Mouse (Mus musculus): ENCODE results near the gene P2rx4. TPM values are rescaled to one million over a fixed set of nuclear protein-coding genes. Genes with fewer than 3 reads are reported as not detected.

P2rx4 gene
- polyA plus RNA-seq, 1 experiment from 2014 or later, result 12.4 TPM

- Histone ChIP-seq H3K4me3 (ENCODE audit: low read depth, low read length) (no peak overlapping the region), H3K27me3 (ENCODE audit: control insufficient read depth, insufficient read depth, low read length) (no peaks in the 10 kb centered on the region), H3K9me3 (ENCODE audit: control insufficient read depth, low read length) (no peaks in the 10 kb centered on the region), H3K9ac (ENCODE audit: low read depth, low read length) (no peak overlapping the region), H3K4me1 (replicated peaks; ENCODE audit: control insufficient read depth, insufficient read depth, low read length) (no peaks in the 10 kb centered on the region), H3K27ac (ENCODE audit: low read depth, low read length) (no peak overlapping the region), H3K36me3 (ENCODE audit: control insufficient read depth, insufficient read depth, low read length) (no peaks in the 10 kb centered on the region), H3K4me2 (replicated peaks; ENCODE audit: low read depth, low read length) (no peak overlapping the region)
- no peak for DNase-seq (ENCODE audit: low spot score)
- WGBS, result 91% methylated on average over 10 of the region's 10 CpGs
- no peak for ATAC-seq (ENCODE audit: low FRiP score)
These were observed 23.4 kb downstream of the P2rx4 start for GRCm38 (mm10) chr5:122730776-122731175.

GRCm38 (mm10) chr5:122731321-122731720 is 24.0 kb downstream of the P2rx4 start:
- Histone ChIP-seq H3K4me1 (replicated peaks; ENCODE audit: control insufficient read depth, insufficient read depth, low read length) (no peaks in the 10 kb centered on the region), H3K4me3 (ENCODE audit: low read depth, low read length) (no peak overlapping the region), H3K4me2 (replicated peaks; ENCODE audit: low read depth, low read length) (no peak overlapping the region), H3K27me3 (ENCODE audit: control insufficient read depth, insufficient read depth, low read length) (no peaks in the 10 kb centered on the region), H3K9ac (ENCODE audit: low read depth, low read length) (no peak overlapping the region), H3K9me3 (ENCODE audit: control insufficient read depth, low read length) (no peaks in the 10 kb centered on the region), H3K27ac (ENCODE audit: low read depth, low read length) (no peak overlapping the region), H3K36me3 (ENCODE audit: control insufficient read depth, insufficient read depth, low read length) (no peaks in the 10 kb centered on the region)
- ATAC-seq (ENCODE audit: low FRiP score), result no peak
- peak; percentile 68 for DNase-seq (ENCODE audit: low spot score)
- 71% methylated on average over 8 of the region's 8 CpGs for WGBS

- H3K9ac ChIP-seq (ENCODE audit: low read depth, low read length), result no peak overlapping the region
- H3K36me3 ChIP-seq (ENCODE audit: control insufficient read depth, insufficient read depth, low read length), result no peaks in the 10 kb centered on the region
- no peaks in the 10 kb centered on the region for H3K4me1 ChIP-seq (replicated peaks; ENCODE audit: control insufficient read depth, insufficient read depth, low read length)
- no peak overlapping the region for H3K27ac ChIP-seq (ENCODE audit: low read depth, low read length)
- ATAC-seq (ENCODE audit: low FRiP score) (no peak), DNase-seq (ENCODE audit: low spot score) (peak; percentile 20)
- 66% methylated on average over 15 of the region's 15 CpGs for WGBS
- no peak overlapping the region for H3K4me2 ChIP-seq (replicated peaks; ENCODE audit: low read depth, low read length)
- H3K9me3 ChIP-seq (ENCODE audit: control insufficient read depth, low read length), result no peaks in the 10 kb centered on the region
- no peaks in the 10 kb centered on the region for H3K27me3 ChIP-seq (ENCODE audit: control insufficient read depth, insufficient read depth, low read length)
- no peak overlapping the region for H3K4me3 ChIP-seq (ENCODE audit: low read depth, low read length)
These were observed 24.8 kb downstream of the P2rx4 start for GRCm38 (mm10) chr5:122731991-122732673.

- H3K27ac ChIP-seq (ENCODE audit: low read depth, low read length), result no peak overlapping the region
- DNase-seq (ENCODE audit: low spot score), result no peak
- H3K4me3 ChIP-seq (ENCODE audit: low read depth, low read length), result no peak overlapping the region
- no peaks in the 10 kb centered on the region for H3K4me1 ChIP-seq (replicated peaks; ENCODE audit: control insufficient read depth, insufficient read depth, low read length)
- 67% methylated on average over 16 of the region's 17 CpGs for WGBS
- no peaks in the 10 kb centered on the region for H3K27me3 ChIP-seq (ENCODE audit: control insufficient read depth, insufficient read depth, low read length)
- no peak overlapping the region for H3K9ac ChIP-seq (ENCODE audit: low read depth, low read length)
- no peaks in the 10 kb centered on the region for H3K36me3 ChIP-seq (ENCODE audit: control insufficient read depth, insufficient read depth, low read length)
- H3K4me2 ChIP-seq (replicated peaks; ENCODE audit: low read depth, low read length), result no peak overlapping the region
- ATAC-seq (ENCODE audit: low FRiP score), result no peak
- H3K9me3 ChIP-seq (ENCODE audit: control insufficient read depth, low read length), result no peaks in the 10 kb centered on the region
These were observed 26.5 kb downstream of the P2rx4 start for GRCm38 (mm10) chr5:122733881-122734280.

GRCm38 (mm10) chr5:122735853-122736252 is 28.5 kb downstream of the P2rx4 start:
- no peak overlapping the region for H3K27ac ChIP-seq (ENCODE audit: low read depth, low read length)
- no peak for ATAC-seq (ENCODE audit: low FRiP score)
- 80% methylated on average over 7 of the region's 7 CpGs for WGBS
- H3K4me2 ChIP-seq (replicated peaks; ENCODE audit: low read depth, low read length), result no peak overlapping the region
- H3K4me3 ChIP-seq (ENCODE audit: low read depth, low read length), result no peak overlapping the region
- no peaks in the 10 kb centered on the region for H3K27me3 ChIP-seq (ENCODE audit: control insufficient read depth, insufficient read depth, low read length)
- H3K36me3 ChIP-seq (ENCODE audit: control insufficient read depth, insufficient read depth, low read length), result no peaks in the 10 kb centered on the region
- no peak overlapping the region for H3K9ac ChIP-seq (ENCODE audit: low read depth, low read length)
- no peaks in the 10 kb centered on the region for H3K9me3 ChIP-seq (ENCODE audit: control insufficient read depth, low read length)
- no peak for DNase-seq (ENCODE audit: low spot score)
- no peaks in the 10 kb centered on the region for H3K4me1 ChIP-seq (replicated peaks; ENCODE audit: control insufficient read depth, insufficient read depth, low read length)

- Histone ChIP-seq H3K4me3 (ENCODE audit: low read depth, low read length) (no peak overlapping the region), H3K9ac (ENCODE audit: low read depth, low read length) (no peak overlapping the region), H3K36me3 (ENCODE audit: control insufficient read depth, insufficient read depth, low read length) (0 out of 2 replicates have a peak, but pooled peaks cover under 1% of the 10 kb centered on the region), H3K9me3 (ENCODE audit: control insufficient read depth, low read length) (no peaks in the 10 kb centered on the region), H3K4me2 (replicated peaks; ENCODE audit: low read depth, low read length) (no peak overlapping the region), H3K27me3 (ENCODE audit: control insufficient read depth, insufficient read depth, low read length) (no peaks in the 10 kb centered on the region), H3K4me1 (replicated peaks; ENCODE audit: control insufficient read depth, insufficient read depth, low read length) (no peaks in the 10 kb centered on the region), H3K27ac (ENCODE audit: low read depth, low read length) (no peak overlapping the region)
- DNase-seq (ENCODE audit: low spot score) (no peak), ATAC-seq (ENCODE audit: low FRiP score) (no peak)
- 91% methylated on average over 15 of the region's 15 CpGs for WGBS
These were observed 29.4 kb downstream of the P2rx4 start for GRCm38 (mm10) chr5:122736761-122737160.

- no peaks in the 10 kb centered on the region for H3K9me3 ChIP-seq (ENCODE audit: control insufficient read depth, low read length)
- 83% methylated on average over 13 of the region's 13 CpGs for WGBS
- H3K9ac ChIP-seq (ENCODE audit: low read depth, low read length), result no peak overlapping the region
- no peak for DNase-seq (ENCODE audit: low spot score)
- no peak for ATAC-seq (ENCODE audit: low FRiP score)
- H3K27ac ChIP-seq (ENCODE audit: low read depth, low read length), result no peak overlapping the region
- peaks cover 6% of the 10 kb centered on the region; the same call in 1 of the 2 replicates for H3K36me3 ChIP-seq (ENCODE audit: control insufficient read depth, insufficient read depth, low read length)
- no peaks in the 10 kb centered on the region for H3K27me3 ChIP-seq (ENCODE audit: control insufficient read depth, insufficient read depth, low read length)
- H3K4me3 ChIP-seq (ENCODE audit: low read depth, low read length), result no peak overlapping the region
- H3K4me2 ChIP-seq (replicated peaks; ENCODE audit: low read depth, low read length), result no peak overlapping the region
- H3K4me1 ChIP-seq (replicated peaks; ENCODE audit: control insufficient read depth, insufficient read depth, low read length), result no peaks in the 10 kb centered on the region
These were observed 36.6 kb downstream of the P2rx4 start for GRCm38 (mm10) chr5:122743880-122744422.

- Histone ChIP-seq H3K4me1 (replicated peaks; ENCODE audit: control insufficient read depth, insufficient read depth, low read length) (no peaks in the 10 kb centered on the region), H3K4me3 (ENCODE audit: low read depth, low read length) (no peak overlapping the region), H3K9ac (ENCODE audit: low read depth, low read length) (no peak overlapping the region), H3K27ac (ENCODE audit: low read depth, low read length) (no peak overlapping the region), H3K9me3 (ENCODE audit: control insufficient read depth, low read length) (no peaks in the 10 kb centered on the region), H3K36me3 (ENCODE audit: control insufficient read depth, insufficient read depth, low read length) (peaks cover 4% of the 10 kb centered on the region; the same call in 1 of the 2 replicates), H3K4me2 (replicated peaks; ENCODE audit: low read depth, low read length) (no peak overlapping the region), H3K27me3 (ENCODE audit: control insufficient read depth, insufficient read depth, low read length) (no peaks in the 10 kb centered on the region)
- ATAC-seq (ENCODE audit: low FRiP score), result no peak
- DNase-seq (ENCODE audit: low spot score), result no peak
- 88% methylated on average over 7 of the region's 7 CpGs for WGBS
These were observed 40.6 kb downstream of the P2rx4 start for GRCm38 (mm10) chr5:122747950-122748349.

GRCm38 (mm10) chr5:122754477-122754876 is 47.1 kb downstream of the P2rx4 start:
- no peak for ATAC-seq (ENCODE audit: low FRiP score)
- Histone ChIP-seq H3K36me3 (ENCODE audit: control insufficient read depth, insufficient read depth, low read length) (peaks cover 3% of the 10 kb centered on the region; the same call in 1 of the 2 replicates), H3K27me3 (ENCODE audit: control insufficient read depth, insufficient read depth, low read length) (no peaks in the 10 kb centered on the region), H3K4me1 (replicated peaks; ENCODE audit: control insufficient read depth, insufficient read depth, low read length) (no peaks in the 10 kb centered on the region), H3K9ac (ENCODE audit: low read depth, low read length) (no peak overlapping the region), H3K4me3 (ENCODE audit: low read depth, low read length) (no peak overlapping the region), H3K4me2 (replicated peaks; ENCODE audit: low read depth, low read length) (no peak overlapping the region), H3K9me3 (ENCODE audit: control insufficient read depth, low read length) (no peaks in the 10 kb centered on the region), H3K27ac (ENCODE audit: low read depth, low read length) (no peak overlapping the region)
- 89% methylated on average over 16 of the region's 16 CpGs for WGBS
- DNase-seq (ENCODE audit: low spot score), result no peak
